Mouse (Mus musculus) hindbrain, embryonic 10.5 days (tissue): ENCODE results near the gene Pten. TPM values are rescaled to one million over a fixed set of nuclear protein-coding genes. Genes with fewer than 3 reads are reported as not detected.

Experiments used
- DNase-seq: peaks from one replicate; pipeline ENCODE4 v3.0.0-alpha.2; 2017; ENCODE audit warnings: low spot score
- H3K27ac ChIP-seq: fragments of 300-500 bp; sonication (generic); 2 replicates; pipeline ENCODE4 v1.5.1; 2016; ENCODE audit warnings: mild to moderate bottlenecking, moderate library complexity
- H3K27me3 ChIP-seq: fragments of 300-500 bp; sonication (generic); 2 replicates; pipeline ENCODE4 v1.6.1; 2016; ENCODE audit warnings: mild to moderate bottlenecking; ENCODE audit not compliant: poor library complexity, insufficient read depth, severe bottlenecking
- H3K36me3 ChIP-seq: fragments of 300-500 bp; sonication (generic); 2 replicates; pipeline ENCODE4 v1.6.1; 2016; ENCODE audit warnings: mild to moderate bottlenecking, moderate library complexity
- H3K4me1 ChIP-seq: fragments of 300-500 bp; sonication (generic); replicated peaks from 2 replicates; pipeline ENCODE4 v1.6.1; 2016; ENCODE audit warnings: mild to moderate bottlenecking
- H3K4me3 ChIP-seq: fragments of 300-500 bp; sonication (generic); 2 replicates; pipeline ENCODE4 v1.5.1; 2016; ENCODE audit warnings: mild to moderate bottlenecking, moderate library complexity
- H3K9me3 ChIP-seq: fragments of 300-500 bp; sonication (generic); 2 replicates; pipeline ENCODE4 v1.6.1; 2016; ENCODE audit warnings: mild to moderate bottlenecking, moderate library complexity
- WGBS: fragments of 180-500 bp; shearing (Covaris S2); methylation state at CpG from one replicate; pipeline ENCODE4 v1.1.7; 2016; 5-methylcytosine and 5-hydroxymethylcytosine counted together
- polyA plus RNA-seq: library from polyadenylated mRNA; unstranded; fragments of >200 nt; fragmentation: Nextera tagmentation; extraction: Ambion mirVana; gene quantifications from 2 replicates; pipeline ENCODE4 v1.2.1, GENCODE M21; 2016

Gene Pten
- 5.1 and 7.7 TPM in 2 replicates for polyA plus RNA-seq

- H3K27ac ChIP-seq, result peak within 1 kb of the TSS; percentile 98
- peaks cover 16% of the 10 kb centered on the region for H3K27me3 ChIP-seq
- under 1% methylated on average over 74 of the region's 77 CpGs for WGBS
- no peaks in the 10 kb centered on the region for H3K36me3 ChIP-seq
- DNase-seq, result peak; percentile 98
- H3K9me3 ChIP-seq, result no peaks in the 10 kb centered on the region
- peaks cover 35% of the 10 kb centered on the region for H3K4me1 ChIP-seq
- peak within 1 kb of the TSS; percentile 98 for H3K4me3 ChIP-seq
These were observed at the start of gene Pten for GRCm38 (mm10) chr19:32756900-32757725. Gene Pten (plus strand): TSS chr19:32757497.

GRCm38 (mm10) chr19:32708996-32709395, 48.3 kb upstream of the Pten start:
- no peak for DNase-seq
- H3K36me3 ChIP-seq, result peaks cover 39% of the 10 kb centered on the region
- no peak overlapping the region for H3K4me3 ChIP-seq
- H3K4me1 ChIP-seq, result peaks cover 26% of the 10 kb centered on the region
- no peaks in the 10 kb centered on the region for H3K9me3 ChIP-seq
- WGBS, result 91% methylated on average over 5 of the region's 5 CpGs
- H3K27me3 ChIP-seq, result no peaks in the 10 kb centered on the region
- no peak overlapping the region for H3K27ac ChIP-seq

GRCm38 (mm10) chr19:32710288-32710687, 47.0 kb upstream of the Pten start:
- Histone ChIP-seq H3K9me3 (no peaks in the 10 kb centered on the region), H3K4me3 (no peak overlapping the region), H3K4me1 (peaks cover 26% of the 10 kb centered on the region), H3K27me3 (no peaks in the 10 kb centered on the region), H3K36me3 (peaks cover 26% of the 10 kb centered on the region), H3K27ac (no peak overlapping the region)
- 82% methylated on average over 3 of the region's 3 CpGs for whole genome bisulfite sequencing
- no peak for DNase-seq

GRCm38 (mm10) chr19:32711761-32712541, 45.3 kb upstream of the Pten start:
- no peaks in the 10 kb centered on the region for H3K27me3 ChIP-seq
- peak; percentile 93 for DNase-seq
- under 1% methylated on average over 63 of the region's 63 CpGs for whole genome bisulfite sequencing
- H3K4me3 ChIP-seq, result peak overlapping the region; percentile 81
- H3K9me3 ChIP-seq, result no peaks in the 10 kb centered on the region
- H3K36me3 ChIP-seq, result peaks cover 10% of the 10 kb centered on the region; the same call in 1 of the 2 replicates
- H3K4me1 ChIP-seq, result peaks cover 26% of the 10 kb centered on the region
- H3K27ac ChIP-seq, result peak overlapping the region; percentile 96

- Histone ChIP-seq H3K27ac (peak overlapping the region; percentile 96), H3K36me3 (peaks cover 10% of the 10 kb centered on the region; the same call in 1 of the 2 replicates), H3K9me3 (no peaks in the 10 kb centered on the region), H3K4me3 (peak overlapping the region; percentile 81), H3K27me3 (no peaks in the 10 kb centered on the region), H3K4me1 (peaks cover 26% of the 10 kb centered on the region)
- DNase-seq, result peak; percentile 81
- under 1% methylated on average over 11 of the region's 11 CpGs for WGBS
These were observed 44.7 kb upstream of the Pten start for GRCm38 (mm10) chr19:32712588-32713042.

GRCm38 (mm10) chr19:32713471-32713870, 43.8 kb upstream of the Pten start:
- Histone ChIP-seq H3K4me1 (peaks cover 26% of the 10 kb centered on the region), H3K36me3 (peaks cover 10% of the 10 kb centered on the region; the same call in 1 of the 2 replicates), H3K4me3 (no peak overlapping the region; the same call in 1 of the 2 replicates), H3K27ac (peak overlapping the region; percentile 96; the same call in 1 of the 2 replicates), H3K9me3 (no peaks in the 10 kb centered on the region), H3K27me3 (no peaks in the 10 kb centered on the region)
- 76% methylated on average over 3 of the region's 3 CpGs for WGBS
- no peak for DNase-seq

- H3K27ac ChIP-seq, result no peak overlapping the region
- WGBS, result 5% methylated on average over 3 of the region's 3 CpGs
- no peaks in the 10 kb centered on the region for H3K27me3 ChIP-seq
- H3K4me1 ChIP-seq, result peaks cover 26% of the 10 kb centered on the region
- no peaks in the 10 kb centered on the region for H3K36me3 ChIP-seq
- H3K9me3 ChIP-seq, result 0 out of 2 replicates have a peak, but pooled peaks cover 3% of the 10 kb centered on the region
- peak; percentile 74 for DNase-seq
- H3K4me3 ChIP-seq, result no peak overlapping the region
These were observed 42.1 kb upstream of the Pten start for GRCm38 (mm10) chr19:32715201-32715600.

GRCm38 (mm10) chr19:32715681-32716080, 41.6 kb upstream of the Pten start:
- Histone ChIP-seq H3K36me3 (no peaks in the 10 kb centered on the region), H3K9me3 (0 out of 2 replicates have a peak, but pooled peaks cover 3% of the 10 kb centered on the region), H3K27me3 (no peaks in the 10 kb centered on the region), H3K27ac (no peak overlapping the region), H3K4me1 (peaks cover 23% of the 10 kb centered on the region), H3K4me3 (no peak overlapping the region)
- DNase-seq, result no peak

GRCm38 (mm10) chr19:32717590-32717989, 39.7 kb upstream of the Pten start:
- Histone ChIP-seq H3K27me3 (no peaks in the 10 kb centered on the region), H3K4me3 (no peak overlapping the region), H3K4me1 (peaks cover 10% of the 10 kb centered on the region), H3K36me3 (no peaks in the 10 kb centered on the region), H3K9me3 (0 out of 2 replicates have a peak, but pooled peaks cover 3% of the 10 kb centered on the region), H3K27ac (no peak overlapping the region)
- no peak for DNase-seq
- 72% methylated on average over 3 of the region's 3 CpGs for WGBS

GRCm38 (mm10) chr19:32720319-32720718, 37.0 kb upstream of the Pten start:
- Histone ChIP-seq H3K4me1 (peaks cover 18% of the 10 kb centered on the region), H3K9me3 (0 out of 2 replicates have a peak, but pooled peaks cover 3% of the 10 kb centered on the region), H3K27ac (no peak overlapping the region), H3K4me3 (no peak overlapping the region), H3K27me3 (peaks cover 2% of the 10 kb centered on the region), H3K36me3 (no peaks in the 10 kb centered on the region)
- 84% methylated on average over 1 of the region's 1 CpGs for WGBS
- no peak for DNase-seq

GRCm38 (mm10) chr19:32723817-32724216, 33.5 kb upstream of the Pten start:
- H3K36me3 ChIP-seq, result no peaks in the 10 kb centered on the region
- H3K9me3 ChIP-seq, result 0 out of 2 replicates have a peak, but pooled peaks cover 3% of the 10 kb centered on the region
- no peak overlapping the region; the same call in 1 of the 2 replicates for H3K27ac ChIP-seq
- DNase-seq, result peak; percentile 22
- 11% methylated on average over 7 of the region's 7 CpGs for WGBS
- no peak overlapping the region for H3K4me3 ChIP-seq
- peaks cover 19% of the 10 kb centered on the region for H3K27me3 ChIP-seq
- H3K4me1 ChIP-seq, result peaks cover 34% of the 10 kb centered on the region

GRCm38 (mm10) chr19:32726451-32727325, 30.6 kb upstream of the Pten start:
- H3K4me3 ChIP-seq, result peak overlapping the region; percentile 45
- 2% methylated on average over 22 of the region's 22 CpGs for WGBS
- H3K27ac ChIP-seq, result peak overlapping the region; percentile 84
- DNase-seq, result peak; percentile 55
- no peaks in the 10 kb centered on the region for H3K9me3 ChIP-seq
- H3K4me1 ChIP-seq, result peaks cover 34% of the 10 kb centered on the region
- no peaks in the 10 kb centered on the region for H3K36me3 ChIP-seq
- H3K27me3 ChIP-seq, result peaks cover 23% of the 10 kb centered on the region
